Mouse (Mus musculus): ENCODE measurements at regions not wholly inside any gene's neighbourhood (a gene's known extent, or its start where the extent isn't known, plus 50 kb on each side); places are given as distances from the start of the nearest gene placed in this dataset.

- DNase-seq (ENCODE audit: low read depth, low spot score), result no peak
Measured at GRCm38 (mm10) chr6:143751076-143752070, 584.4 kb downstream of the Etnk1 start.

GRCm38 (mm10) chr6:143757462-143757861 is 590.4 kb downstream of the Etnk1 start:
- no peak for DNase-seq (ENCODE audit: low read depth, low spot score)

- no peak for DNase-seq (ENCODE audit: low read depth, low spot score)
Measured at GRCm38 (mm10) chr6:143768115-143768514, 601.1 kb downstream of the Etnk1 start.
